Mouse (Mus musculus) CD4-positive, CD25-positive, alpha-beta regulatory T cell, adult 2 months (primary cell): ENCODE measurements around the gene Tulp4.

Experiments
- DNase-seq: peaks from one replicate; pipeline ENCODE4 v3.0.0-alpha.2; 2012; ENCODE audit warnings: low read depth, low spot score

The Tulp4 gene

GRCm38 (mm10) chr17:6123776-6124175, 17.5 kb downstream of the Tulp4 start:
- DNase-seq: no peak

- DNase-seq: no peak
Measured at GRCm38 (mm10) chr17:6125441-6125840, 19.2 kb downstream of the Tulp4 start.

GRCm38 (mm10) chr17:6128039-6128438, 21.8 kb downstream of the Tulp4 start:
- DNase-seq: no peak

GRCm38 (mm10) chr17:6129361-6129760, 23.1 kb downstream of the Tulp4 start:
- DNase-seq: no peak

- no peak for DNase-seq
Measured at GRCm38 (mm10) chr17:6131083-6131482, 24.8 kb downstream of the Tulp4 start.

GRCm38 (mm10) chr17:6140875-6141274, 34.6 kb downstream of the Tulp4 start:
- DNase-seq: no peak

GRCm38 (mm10) chr17:6141344-6141743, 35.1 kb downstream of the Tulp4 start:
- DNase-seq: no peak

GRCm38 (mm10) chr17:6145244-6145643, 39.0 kb downstream of the Tulp4 start:
- DNase-seq: no peak

GRCm38 (mm10) chr17:6152941-6153340, 46.7 kb downstream of the Tulp4 start:
- no peak for DNase-seq

GRCm38 (mm10) chr17:6153581-6153980, 47.3 kb downstream of the Tulp4 start:
- peak; percentile 54 for DNase-seq

GRCm38 (mm10) chr17:6154366-6154765, 48.1 kb downstream of the Tulp4 start:
- peak; percentile 49 for DNase-seq

GRCm38 (mm10) chr17:6160495-6160894, 54.3 kb downstream of the Tulp4 start:
- DNase-seq: no peak

GRCm38 (mm10) chr17:6161916-6162315, 55.7 kb downstream of the Tulp4 start:
- no peak for DNase-seq

GRCm38 (mm10) chr17:6162761-6163160, 56.5 kb downstream of the Tulp4 start:
- no peak for DNase-seq

GRCm38 (mm10) chr17:6164911-6165310, 58.7 kb downstream of the Tulp4 start:
- no peak for DNase-seq

GRCm38 (mm10) chr17:6172440-6172839, 66.2 kb downstream of the Tulp4 start:
- peak; percentile 68 for DNase-seq

- DNase-seq: peak; percentile 41
Measured at GRCm38 (mm10) chr17:6172926-6173690, 66.9 kb downstream of the Tulp4 start.

- no peak for DNase-seq
Measured at GRCm38 (mm10) chr17:6174574-6174973, 68.3 kb downstream of the Tulp4 start.

- DNase-seq: no peak
Measured at GRCm38 (mm10) chr17:6178564-6179267, 72.5 kb downstream of the Tulp4 start.

- no peak for DNase-seq
Measured at GRCm38 (mm10) chr17:6179389-6179788, 73.2 kb downstream of the Tulp4 start.

GRCm38 (mm10) chr17:6180421-6180820, 74.2 kb downstream of the Tulp4 start:
- DNase-seq: no peak

- DNase-seq: no peak
Measured at GRCm38 (mm10) chr17:6182715-6183114, 76.5 kb downstream of the Tulp4 start.

GRCm38 (mm10) chr17:6186651-6187050, 80.4 kb downstream of the Tulp4 start:
- no peak for DNase-seq
